Mouse (Mus musculus): ENCODE data around the gene Megf9.

Megf9 gene

GRCm38 (mm10) chr4:70446774-70447173 is 88.0 kb downstream of the Megf9 start:
- no peak for DNase-seq (ENCODE audit: low spot score in 2 of 2)

GRCm38 (mm10) chr4:70420202-70420601 is 114.6 kb downstream of the Megf9 start:
- DNase-seq (ENCODE audit: low spot score in 2 of 2), result no peak

GRCm38 (mm10) chr4:70412126-70412525 is 122.7 kb downstream of the Megf9 start:
- DNase-seq (ENCODE audit: low spot score in 2 of 2), result no peak

- DNase-seq (ENCODE audit: low spot score in 2 of 2), result peak; percentile 93 to 97
Measured at GRCm38 (mm10) chr4:70409994-70410721, 124.6 kb downstream of the Megf9 start, which contains the start of gene Cdk5rap2. Gene Cdk5rap2 (minus strand): TSS chr4:70410443.

- DNase-seq (ENCODE audit: low spot score in 2 of 2), result no peak
Measured at GRCm38 (mm10) chr4:70409456-70409855, 125.3 kb downstream of the Megf9 start.

- no peak for DNase-seq (ENCODE audit: low spot score in 2 of 2)
Measured at GRCm38 (mm10) chr4:70402109-70402819, 132.5 kb downstream of the Megf9 start.

GRCm38 (mm10) chr4:70399476-70399875 is 135.3 kb downstream of the Megf9 start:
- no peak for DNase-seq (ENCODE audit: low spot score in 2 of 2)

GRCm38 (mm10) chr4:70399074-70399473 is 135.7 kb downstream of the Megf9 start:
- no peak for DNase-seq (ENCODE audit: low spot score in 2 of 2)

- DNase-seq (ENCODE audit: low spot score in 2 of 2), result no peak
Measured at GRCm38 (mm10) chr4:70398088-70398487, 136.7 kb downstream of the Megf9 start.

- DNase-seq (ENCODE audit: low spot score in 2 of 2), result no peak
Measured at GRCm38 (mm10) chr4:70396701-70397100, 138.1 kb downstream of the Megf9 start.

GRCm38 (mm10) chr4:70394736-70395135 is 140.1 kb downstream of the Megf9 start:
- no peak for DNase-seq (ENCODE audit: low spot score in 2 of 2)

- no peak for DNase-seq (ENCODE audit: low spot score in 2 of 2)
Measured at GRCm38 (mm10) chr4:70391760-70392372, 142.9 kb downstream of the Megf9 start.

GRCm38 (mm10) chr4:70391073-70391472 is 143.7 kb downstream of the Megf9 start:
- no peak for DNase-seq (ENCODE audit: low spot score in 2 of 2)

- no peak for DNase-seq (ENCODE audit: low spot score in 2 of 2)
Measured at GRCm38 (mm10) chr4:70386206-70386605, 148.6 kb downstream of the Megf9 start.

GRCm38 (mm10) chr4:70377359-70377758 is 157.4 kb downstream of the Megf9 start:
- no peak for DNase-seq (ENCODE audit: low spot score in 2 of 2)
